Mouse (Mus musculus) G1E (cell line): ENCODE results near the gene Clec12b.

Source experiments
- CTCF ChIP-seq: IDR thresholded peaks from 2 replicates; pipeline ENCODE4 v1.5.1; 2012; ENCODE audit warnings: low read depth, low read length, inconsistent platforms, mixed read lengths
- GATA1 ChIP-seq: IDR thresholded peaks from 2 replicates; pipeline ENCODE4 v1.6.1; 2012; ENCODE audit warnings: borderline replicate concordance, low read length, inconsistent platforms, mixed read lengths

DNA sequence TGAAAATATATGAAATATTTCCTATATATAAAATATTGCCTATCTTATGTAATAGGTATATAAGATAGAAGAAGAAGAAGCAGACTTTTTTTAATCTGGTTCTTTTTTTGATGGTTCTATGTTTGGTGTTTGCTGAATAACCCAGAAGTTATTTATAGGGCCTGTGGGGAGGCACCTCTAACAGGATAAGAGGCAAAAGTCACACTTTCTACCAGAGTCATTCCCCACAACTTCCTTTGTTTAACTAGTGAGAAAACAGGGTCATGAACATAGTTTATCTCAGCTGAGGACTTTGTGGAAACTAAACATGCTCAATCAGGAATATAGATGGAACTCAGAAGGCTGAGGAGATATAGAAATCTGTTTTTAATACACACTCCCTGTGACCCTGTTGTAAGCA is 20.3 kb upstream of the Clec12b start:
- no peak for TF ChIP-seq GATA1
- TF ChIP-seq CTCF = no peak
